Mouse (Mus musculus): ENCODE measurements around the gene 2410004P03Rik.

GRCm38 (mm10) chr12:16992355-16992754 is 19.2 kb downstream of the 2410004P03Rik start:
- no peak for TF ChIP-seq CTCF (IDR thresholded peaks at IDR 0.05; ENCODE audit: borderline replicate concordance, extremely low read depth, insufficient read depth, insufficient read length)
- TF ChIP-seq POLR2A (IDR thresholded peaks at IDR 0.05; ENCODE audit: borderline replicate concordance, extremely low read depth, insufficient read depth, insufficient read length, poor library complexity, severe bottlenecking): no peak
